Mouse (Mus musculus) effector memory CD4-positive, alpha-beta T cell, adult 7 months (primary cell): ENCODE results near the gene Camta2. TPM values are rescaled to one million over a fixed set of nuclear protein-coding genes. Genes with fewer than 3 reads are reported as not detected.

ENCODE experiments used
- polyA plus RNA-seq: library from polyadenylated mRNA; unstranded; fragments of 100-300 nt; shearing (Covaris generic); gene quantifications from one replicate; pipeline ENCODE4 v1.2.1, GENCODE M21; 2017

Camta2 gene
- polyA plus RNA-seq, result 41.4 TPM

DNA sequence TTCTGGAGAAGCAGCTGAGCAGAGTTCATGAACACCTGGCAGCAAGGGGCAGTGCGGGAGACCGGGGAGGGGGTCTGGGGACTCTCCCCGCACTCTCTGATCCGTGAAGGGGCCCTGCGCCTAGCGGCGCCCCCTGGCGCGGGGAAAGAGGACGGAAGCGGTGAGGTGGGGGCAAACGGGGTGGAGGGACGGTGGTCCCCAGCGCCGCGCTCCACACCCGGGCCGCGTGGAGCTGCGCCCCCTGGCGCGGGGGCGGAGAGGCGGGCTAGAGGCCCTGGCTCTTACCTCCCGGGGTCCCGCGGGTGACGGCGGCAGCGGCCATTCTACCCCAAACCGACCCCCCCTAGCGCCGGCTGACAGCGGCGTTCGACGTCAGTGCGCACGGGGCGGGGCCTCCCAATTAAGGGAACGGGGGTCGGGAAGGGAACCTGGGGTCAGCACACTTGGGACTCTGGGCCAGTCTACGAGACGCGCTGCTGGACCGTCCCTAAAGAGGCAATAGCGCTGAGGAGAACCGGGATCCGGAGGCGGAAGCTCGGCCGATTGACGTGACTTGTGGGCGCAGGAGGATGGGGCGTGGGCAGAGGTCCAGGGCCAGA lies at the start of gene Camta2:
Gene Camta2, minus strand, starts transcription at position 505 of the 599 bp plus-strand sequence.

DNA sequence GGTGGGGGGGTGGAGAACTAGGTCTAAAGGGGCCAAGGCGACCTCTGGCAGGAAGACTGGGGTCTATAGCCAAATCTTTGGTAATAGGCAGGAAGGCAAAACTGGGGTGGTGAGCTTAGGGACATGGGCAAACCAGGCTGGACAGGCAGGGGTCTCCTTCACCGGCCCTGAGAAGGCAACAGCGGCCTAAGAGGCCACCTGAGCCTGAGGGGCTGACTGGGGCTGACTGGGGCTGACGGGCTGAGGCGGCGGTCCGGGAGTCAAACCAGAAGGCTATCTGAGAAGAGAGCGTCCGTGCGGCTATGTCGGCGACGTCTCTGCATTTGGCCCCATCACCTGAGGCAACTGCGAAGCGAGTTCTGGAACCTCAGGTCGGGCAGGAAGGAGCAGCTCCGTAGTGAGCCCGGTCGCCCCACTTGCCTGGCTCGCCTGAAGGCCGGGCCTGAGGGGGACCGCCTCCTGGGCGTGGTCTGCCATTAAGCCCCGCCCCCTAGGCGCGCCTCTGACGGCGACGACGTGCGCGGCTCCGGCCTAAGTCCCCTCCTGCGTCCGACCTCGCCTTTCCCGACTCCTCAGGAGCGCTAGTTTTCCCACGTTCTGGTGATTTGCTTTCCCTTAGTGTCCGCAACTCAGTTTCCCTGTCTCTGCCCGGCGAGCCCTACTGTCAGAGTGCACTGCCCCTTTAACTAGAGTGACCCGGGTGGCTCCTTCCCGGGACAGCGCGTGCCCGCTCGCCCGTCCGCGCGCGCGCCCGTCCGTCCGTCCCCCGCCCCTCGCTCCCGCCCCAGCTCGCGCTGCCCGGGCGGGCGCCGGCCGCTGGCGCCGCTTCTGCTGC lies 12.0 kb upstream of the Camta2 start, which contains the start of the genes Inca1 and Kif1c:
Gene Inca1, minus strand, starts transcription at position 434 of the 835 bp plus-strand sequence.
Gene Kif1c, plus strand, starts transcription at position 827 of the 835 bp plus-strand sequence.

GRCm38 (mm10) chr11:70668771-70669505 lies 19.0 kb downstream of the Camta2 start, which contains the start of gene Spag7:
Gene Spag7, minus strand, starts transcription at chr11:70669416.

DNA sequence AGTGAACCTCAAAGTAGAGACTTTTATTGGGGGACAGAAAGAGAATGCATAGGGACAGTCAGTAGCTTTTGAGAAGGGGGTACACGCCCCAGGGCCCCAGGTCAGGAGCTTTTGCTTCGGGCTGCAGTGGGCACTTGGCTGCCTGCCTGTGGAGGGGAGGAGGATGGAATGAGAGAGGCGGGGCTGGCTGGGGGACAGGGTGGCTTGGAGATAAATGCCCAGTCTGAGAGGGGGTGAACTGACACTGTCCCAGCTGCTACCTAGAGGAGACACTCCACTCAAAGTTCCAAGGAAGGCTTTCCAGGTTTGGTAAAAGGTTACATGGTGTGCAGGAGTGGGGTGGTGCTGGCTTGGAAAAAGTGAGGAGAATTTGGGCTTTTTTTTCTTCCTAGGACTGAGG lies 30.9 kb downstream of the Camta2 start, which contains the start of gene Eno3:
Gene Eno3, plus strand, starts transcription at position 239 of the 400 bp plus-strand sequence.

GRCm38 (mm10) chr11:70654198-70654922 lies 33.5 kb downstream of the Camta2 start, which contains the start of gene Pfn1:
Gene Pfn1, minus strand, starts transcription at chr11:70654644.

GRCm38 (mm10) chr11:70646691-70647650 lies 40.9 kb downstream of the Camta2 start, which contains the start of the genes Rnf167 and Slc25a11:
Gene Rnf167, plus strand, starts transcription at chr11:70647235.
Gene Slc25a11, minus strand, starts transcription at chr11:70647479.

GRCm38 (mm10) chr11:70638714-70639278 lies 49.1 kb downstream of the Camta2 start, which contains the start of gene Gp1ba:
Gene Gp1ba, plus strand, starts transcription at chr11:70639122.

Other genes starting within 250 kb of the Camta2 start
- gene Med11, start 236.2 kb downstream of the Camta2 start, polyA plus RNA-seq, result 192 TPM
- gene Zmynd15, start 228.7 kb downstream of the Camta2 start, polyA plus RNA-seq, result 0.43 TPM
- gene Cxcl16, start 228.1 kb downstream of the Camta2 start, polyA plus RNA-seq, result 3.0 TPM
- 0.67 TPM for gene Tm4sf5, start 182.9 kb downstream of the Camta2 start, polyA plus RNA-seq
- gene Vmo1, start 173.5 kb downstream of the Camta2 start, polyA plus RNA-seq, result not detected
- gene Gltpd2, start 168.9 kb downstream of the Camta2 start, polyA plus RNA-seq, result not detected
- gene Psmb6, start 162.7 kb downstream of the Camta2 start, polyA plus RNA-seq, result 301 TPM
- gene Gm40193, start 155.2 kb downstream of the Camta2 start, polyA plus RNA-seq, result not detected
- 12.7 TPM for gene Pld2, start 148.0 kb downstream of the Camta2 start, polyA plus RNA-seq
- gene Mink1, start 125.2 kb downstream of the Camta2 start, polyA plus RNA-seq, result 24.3 TPM
- 1.5 TPM for gene 4930544D05Rik, start 72.3 kb downstream of the Camta2 start, polyA plus RNA-seq
- 10.7 TPM for gene Chrne, start 68.9 kb downstream of the Camta2 start, polyA plus RNA-seq
- gene Gp1ba, start 49.0 kb downstream of the Camta2 start, polyA plus RNA-seq, result not detected
- 286 TPM for gene Rnf167, start 40.9 kb downstream of the Camta2 start, polyA plus RNA-seq
- gene Slc25a11, start 40.6 kb downstream of the Camta2 start, polyA plus RNA-seq, result 71.3 TPM
- 2,639 TPM for gene Pfn1, start 33.5 kb downstream of the Camta2 start, polyA plus RNA-seq
- gene Eno3, start 30.9 kb downstream of the Camta2 start, polyA plus RNA-seq, result 11.1 TPM
- gene Spag7, start 18.7 kb downstream of the Camta2 start, polyA plus RNA-seq, result 67.7 TPM
- gene Inca1, start 12.1 kb upstream of the Camta2 start, polyA plus RNA-seq, result 0.35 TPM
- 1.4 TPM for gene Kif1c, start 12.4 kb upstream of the Camta2 start, polyA plus RNA-seq
- 4.1 TPM for gene Zfp3, start 76.1 kb upstream of the Camta2 start, polyA plus RNA-seq
- gene Scimp, start 124.5 kb upstream of the Camta2 start, polyA plus RNA-seq, result not detected
- gene Rabep1, start 156.7 kb upstream of the Camta2 start, polyA plus RNA-seq, result 69.6 TPM